Mouse (Mus musculus): Measurements from ENCODE around the gene Agbl1.
"Not testable (repeated sequence)": the region's sequence is repeated elsewhere in the genome, so short reads cannot be mapped to it uniquely, and the experiment has no call there.

The Agbl1 gene

DNA sequence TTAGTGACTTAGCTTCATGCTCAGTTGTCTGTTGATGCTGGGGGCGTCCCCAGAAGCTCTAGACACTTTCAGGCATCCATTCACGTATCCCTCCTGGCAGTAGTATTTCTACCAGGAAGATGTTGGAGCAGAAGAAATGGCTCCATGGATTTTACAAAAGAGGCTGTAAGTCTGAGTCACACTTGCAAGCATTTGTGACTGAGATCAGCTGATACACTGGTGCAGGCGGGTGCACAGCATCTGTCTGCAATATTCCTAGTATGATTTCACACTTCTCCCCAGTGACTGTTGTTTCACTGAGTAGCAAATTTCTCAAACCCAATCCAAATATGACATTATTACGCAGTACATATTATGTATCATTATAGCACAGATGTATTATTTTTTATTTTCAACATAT lies 332.8 kb downstream of the Agbl1 start:
- no peak for DNase-seq (ENCODE audit: low read depth, low spot score)

DNA sequence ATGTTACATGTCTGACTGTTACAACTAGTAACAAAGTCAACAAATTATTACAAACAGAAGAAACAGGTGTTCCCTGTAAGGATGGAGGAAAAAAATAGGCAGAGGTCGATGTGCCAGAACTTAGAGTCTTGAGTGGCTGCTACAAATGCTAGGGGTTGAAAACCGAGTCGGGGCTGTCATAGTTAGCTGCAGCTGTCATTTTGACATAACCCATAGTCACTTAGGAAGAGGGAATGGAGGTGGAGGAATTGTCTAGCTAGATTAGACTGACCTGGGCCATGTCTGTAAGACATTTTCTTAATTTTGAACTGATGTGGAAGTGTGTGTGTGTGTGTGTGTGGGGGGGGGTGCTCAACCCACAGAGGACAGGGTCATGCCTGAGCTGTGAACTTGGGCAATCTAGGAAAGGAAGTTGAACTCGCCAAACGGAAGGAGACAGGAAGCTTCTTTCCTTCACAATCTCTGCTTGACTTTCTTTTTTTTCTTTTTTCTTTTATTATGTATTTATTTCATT lies 364.9 kb downstream of the Agbl1 start:
- DNase-seq (ENCODE audit: low read depth, low spot score) = no peak

DNA sequence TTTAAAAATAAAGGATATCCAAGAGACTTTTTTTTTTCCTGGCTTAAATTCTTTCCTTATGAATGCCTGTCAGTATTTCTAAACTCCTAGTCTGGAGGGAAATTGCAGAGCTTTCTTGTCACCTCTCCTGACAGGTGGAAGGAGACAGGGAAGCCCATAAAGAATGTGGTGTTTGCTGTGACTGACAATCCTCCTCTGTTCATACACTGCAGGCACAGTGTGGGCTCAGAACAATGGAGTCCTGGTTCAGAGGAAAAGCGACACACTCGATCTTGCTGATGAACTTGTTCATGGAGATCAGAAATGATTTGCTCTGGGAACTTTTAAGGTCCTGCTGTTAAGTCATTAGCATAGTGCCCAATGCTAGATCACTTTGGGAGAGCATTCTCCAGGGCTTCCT lies 368.1 kb downstream of the Agbl1 start:
- no peak for DNase-seq (ENCODE audit: low read depth, low spot score)

DNA sequence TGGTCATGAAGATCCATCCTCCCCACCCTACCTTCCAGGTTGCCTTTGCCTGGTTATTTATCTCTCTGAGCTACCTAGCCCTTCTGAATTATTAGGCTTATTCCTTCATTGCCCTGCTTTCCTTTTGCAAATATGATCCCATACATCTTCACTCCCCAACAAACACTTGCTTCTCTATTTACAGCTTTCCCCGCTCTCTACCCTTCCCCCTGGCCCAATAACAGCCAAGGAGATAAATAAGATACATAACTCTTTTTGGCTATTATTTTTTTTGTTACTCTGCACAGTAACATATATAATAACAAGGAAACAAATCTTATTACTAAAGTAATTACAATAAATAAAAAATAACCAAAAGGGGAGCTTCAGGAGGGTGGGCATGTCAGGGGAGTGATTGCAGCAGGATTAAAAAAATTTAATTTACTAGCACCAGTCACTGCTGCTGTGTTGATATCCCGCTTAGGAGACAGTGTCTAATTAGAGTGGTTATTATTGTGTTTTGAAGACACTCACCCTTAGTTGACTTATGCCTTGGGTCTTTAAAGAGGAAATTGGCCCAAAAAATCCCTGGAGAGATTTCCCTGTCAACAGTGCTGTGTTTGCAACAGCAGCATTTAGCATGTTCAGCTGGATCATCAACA lies 370.5 kb downstream of the Agbl1 start:
- DNase-seq (ENCODE audit: low read depth, low spot score) = no peak

DNA sequence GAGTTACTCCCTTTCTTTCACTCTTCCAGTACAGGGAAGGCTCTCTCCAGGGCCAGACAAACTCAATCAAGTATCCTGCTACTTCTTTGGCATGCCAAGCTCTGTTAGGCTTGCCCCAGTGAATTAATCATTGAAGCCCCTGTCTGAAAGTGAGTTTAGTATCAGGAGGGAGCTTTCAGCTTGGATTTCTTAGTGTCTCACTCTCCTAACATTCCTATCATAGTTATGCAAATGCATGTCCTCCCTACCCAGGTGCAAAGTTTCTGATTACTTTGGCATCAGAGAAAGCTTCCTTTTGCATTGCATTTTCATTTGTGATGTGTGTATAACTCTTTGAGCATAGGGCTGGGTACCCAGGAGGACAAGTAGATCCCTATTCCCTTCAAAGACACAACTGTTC lies 399.8 kb downstream of the Agbl1 start:
- no peak for DNase-seq (ENCODE audit: low read depth, low spot score)

DNA sequence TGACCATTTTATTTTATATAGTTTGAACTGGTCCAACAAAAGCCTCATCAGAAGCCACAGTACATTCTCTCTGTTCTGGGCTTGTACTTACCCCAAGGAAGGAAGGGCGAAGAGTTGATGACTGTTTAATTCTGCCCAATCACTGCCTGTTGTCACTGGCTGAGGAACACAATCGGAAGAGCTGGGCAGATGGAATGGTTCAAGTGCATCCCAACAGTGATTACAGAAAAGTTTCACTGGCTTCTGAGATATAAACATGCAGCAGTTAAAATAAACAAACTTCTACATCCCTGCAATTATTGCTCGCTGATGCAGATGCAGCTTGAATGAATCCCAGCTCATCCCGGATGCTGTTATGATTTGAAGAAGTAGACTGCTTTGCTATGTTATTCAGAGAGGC lies 421.3 kb downstream of the Agbl1 start:
- DNase-seq (ENCODE audit: low read depth, low spot score) = no peak

DNA sequence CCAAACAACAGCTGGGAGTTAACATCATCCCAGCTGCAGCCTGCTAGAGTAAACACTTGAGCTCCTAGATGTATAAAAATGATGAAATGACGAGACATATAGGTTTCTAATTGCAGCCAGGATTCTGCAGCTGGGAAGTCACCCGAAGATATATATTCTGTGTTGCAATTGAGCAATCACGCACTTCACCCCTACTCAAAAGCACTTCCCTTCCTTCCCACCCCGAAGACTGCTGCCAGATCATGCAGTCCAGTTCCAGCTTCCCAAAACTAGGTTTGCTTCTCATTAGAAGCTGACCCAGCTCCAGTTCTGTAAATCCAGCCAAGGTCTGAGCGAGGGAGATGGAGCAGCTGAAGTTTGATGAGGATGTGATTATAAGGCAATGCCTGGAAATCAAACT lies 431.4 kb downstream of the Agbl1 start:
- no peak for DNase-seq (ENCODE audit: low read depth, low spot score)

DNA sequence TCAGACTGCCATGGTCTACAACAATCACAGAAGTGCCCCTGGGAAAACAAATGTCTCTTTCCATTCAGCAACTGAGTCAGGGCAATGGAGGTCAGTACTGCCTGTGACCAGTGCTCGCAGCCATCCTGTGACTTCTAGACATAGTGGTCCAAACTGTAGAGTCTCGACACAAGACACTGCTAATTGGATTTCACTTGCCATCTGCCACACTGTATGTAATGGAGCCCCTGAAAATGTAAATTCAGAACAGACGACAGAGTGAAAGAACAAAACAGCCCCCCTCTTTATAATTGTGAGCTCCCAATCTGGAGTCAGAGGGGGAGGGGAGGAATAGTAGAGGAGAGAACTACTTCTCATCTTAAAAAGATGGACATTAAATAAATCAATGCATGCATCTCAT lies 445.2 kb downstream of the Agbl1 start:
- DNase-seq (ENCODE audit: low read depth, low spot score) = no peak

DNA sequence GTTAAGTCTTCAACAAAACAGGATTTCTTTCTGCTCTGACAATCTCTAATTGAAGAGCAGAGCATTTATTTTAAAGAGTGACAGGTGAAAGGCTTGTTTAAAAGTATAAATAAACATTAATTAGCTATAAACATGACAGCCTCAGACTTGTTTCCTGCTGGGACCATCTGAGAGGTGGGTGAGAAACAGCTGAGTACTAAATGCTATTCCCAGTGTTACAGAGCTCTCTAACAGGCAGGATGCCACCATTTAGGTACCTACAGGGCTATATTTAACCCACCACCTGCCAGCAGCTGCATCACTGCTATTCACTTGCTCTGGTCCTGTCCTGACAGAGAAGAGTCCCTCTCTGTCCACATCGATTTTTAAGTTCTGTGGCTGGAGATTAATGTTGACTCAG lies 471.5 kb downstream of the Agbl1 start:
- DNase-seq (ENCODE audit: low read depth, low spot score) = no peak

DNA sequence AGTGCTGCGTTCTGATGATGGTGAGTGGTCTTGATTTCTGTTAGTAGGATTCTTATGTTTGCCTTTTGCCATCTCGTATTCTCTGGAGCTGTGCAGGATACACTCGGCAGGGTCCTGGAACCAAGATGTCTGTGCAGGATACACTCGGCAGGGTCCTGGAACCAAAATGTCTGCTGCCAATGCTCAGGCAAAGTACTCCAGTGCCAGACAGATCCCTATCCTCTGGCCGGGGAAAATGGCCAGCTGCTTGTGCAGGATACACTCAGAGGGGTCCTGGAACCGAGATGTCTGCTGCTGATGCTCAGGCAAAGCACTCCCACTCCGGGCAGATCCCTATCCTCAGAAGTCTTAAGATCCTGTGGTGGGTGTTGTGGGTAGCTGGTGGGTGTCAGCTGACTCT lies 502.5 kb downstream of the Agbl1 start:
- DNase-seq (ENCODE audit: low read depth, low spot score) = not testable (repeated sequence)

DNA sequence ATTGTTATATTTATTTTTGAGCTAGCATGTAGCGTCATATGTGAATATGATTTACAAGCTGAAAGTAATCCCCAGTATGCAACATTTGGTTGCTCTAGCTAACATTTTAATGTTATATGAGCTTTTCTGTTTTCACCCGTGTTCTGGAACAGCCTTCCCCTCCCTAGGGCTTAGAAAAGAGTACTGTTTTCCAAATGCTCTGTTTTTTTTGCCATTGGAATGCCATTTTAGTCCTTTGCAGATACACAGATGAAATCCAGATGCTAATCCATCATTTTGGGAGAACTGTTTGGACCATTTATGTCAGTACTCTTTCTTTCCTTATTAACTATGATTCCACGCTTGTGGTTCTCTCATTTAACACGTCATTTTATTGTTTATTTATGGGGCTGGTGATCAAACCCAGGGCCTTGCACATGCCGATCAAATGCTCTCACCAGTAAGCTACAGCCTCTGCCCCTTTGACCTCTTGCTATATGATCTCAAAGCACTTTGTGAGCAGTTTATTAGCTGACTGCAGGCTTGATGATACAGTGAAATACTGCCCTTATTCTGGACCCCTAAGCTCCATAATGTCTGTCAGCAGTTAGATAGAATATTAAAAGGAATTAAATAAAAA lies 547.7 kb downstream of the Agbl1 start:
- no peak for DNase-seq (ENCODE audit: low read depth, low spot score)

DNA sequence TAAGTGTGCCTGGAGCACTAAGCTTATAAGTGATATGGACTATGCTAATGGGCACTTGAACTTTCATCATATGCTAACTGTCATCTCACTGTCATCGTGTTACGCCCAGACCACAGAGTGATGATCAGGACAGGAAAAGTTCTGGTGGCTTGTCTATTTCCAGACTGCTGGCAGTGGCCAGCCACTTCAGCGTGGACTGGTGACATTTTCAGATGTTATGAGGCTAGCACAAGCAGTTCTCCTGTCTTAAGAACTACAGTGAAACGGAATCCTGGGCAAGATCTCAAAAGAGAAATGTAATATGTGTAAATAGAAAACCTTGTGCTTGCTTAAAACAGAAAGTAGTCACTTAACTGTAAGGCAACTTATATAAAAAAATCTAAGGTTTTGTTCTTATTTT lies 550.8 kb downstream of the Agbl1 start:
- no peak for DNase-seq (ENCODE audit: low read depth, low spot score)

DNA sequence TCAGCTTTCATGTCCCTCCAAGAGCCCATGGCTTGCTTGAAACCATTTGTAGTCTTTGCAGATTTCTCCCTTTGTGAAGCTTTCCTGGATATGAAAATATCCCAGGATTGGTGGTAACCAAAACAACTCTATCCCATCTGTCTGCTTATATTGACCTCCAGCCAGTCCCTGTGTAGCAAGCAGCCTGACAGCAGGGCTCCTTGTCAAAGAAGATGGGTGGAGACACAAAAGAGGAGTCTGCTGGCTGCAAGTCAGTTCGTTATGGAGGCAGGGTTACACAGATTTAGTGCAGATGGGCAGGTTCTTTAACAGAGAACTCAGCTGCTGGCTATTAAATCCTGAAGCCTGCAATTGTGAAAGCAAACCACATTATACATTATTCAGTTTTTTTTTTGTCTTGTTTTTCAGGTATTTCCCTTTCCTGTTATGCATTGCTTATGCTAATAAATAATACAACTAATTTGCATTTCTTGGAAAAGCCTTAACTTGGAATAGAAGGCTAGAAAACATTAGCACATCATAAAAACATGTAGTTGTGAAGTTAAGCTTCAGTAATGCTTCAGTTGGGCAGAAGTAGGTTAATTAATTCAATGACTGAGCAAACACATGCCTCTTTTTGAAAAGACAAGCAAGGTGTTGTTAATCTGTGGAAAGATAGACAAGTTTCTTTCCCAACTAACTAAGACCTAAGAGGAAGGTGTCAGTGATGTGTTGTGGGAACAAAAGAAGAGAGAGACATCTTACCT lies 559.0 kb downstream of the Agbl1 start:
- no peak for DNase-seq (ENCODE audit: low read depth, low spot score)

DNA sequence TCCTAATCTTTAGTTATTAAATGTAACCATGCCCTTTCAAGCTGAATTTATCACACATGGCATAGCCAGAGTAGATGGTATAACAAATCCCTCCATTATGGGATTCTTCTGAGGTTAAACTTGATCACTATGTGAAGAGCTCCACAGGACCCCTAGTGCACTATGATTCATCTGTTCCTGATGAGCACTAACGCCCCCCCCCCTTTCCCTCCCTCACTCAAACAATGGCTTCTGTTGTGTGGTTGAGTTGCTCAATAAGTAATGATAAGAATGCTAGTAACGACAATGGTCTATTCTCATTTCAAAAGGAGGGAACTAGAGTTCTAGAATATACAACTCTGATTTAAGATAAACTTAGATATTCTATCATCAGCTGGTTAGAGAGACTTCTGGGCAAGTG lies 560.4 kb downstream of the Agbl1 start:
- DNase-seq (ENCODE audit: low read depth, low spot score) = no peak

DNA sequence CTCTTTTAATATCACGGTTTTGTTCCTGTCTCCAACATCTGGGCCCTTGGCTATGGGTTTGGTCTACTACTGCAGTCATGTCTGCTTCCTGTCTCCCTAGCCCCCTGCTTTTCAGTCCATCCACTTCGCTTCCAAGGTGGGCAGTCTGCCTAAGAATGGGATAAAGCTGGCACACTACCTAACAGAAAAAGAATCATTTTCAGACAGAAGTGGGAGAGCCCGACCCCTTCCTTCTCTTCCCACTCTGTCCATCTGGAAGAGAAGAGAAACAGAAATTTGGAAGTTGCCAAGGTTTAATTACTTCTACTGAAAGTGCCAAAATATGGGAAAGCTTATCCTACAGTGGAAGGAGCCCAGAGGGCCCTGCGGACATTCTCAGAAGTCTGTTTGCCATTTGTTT lies 561.6 kb downstream of the Agbl1 start:
- no peak for DNase-seq (ENCODE audit: low read depth, low spot score)

DNA sequence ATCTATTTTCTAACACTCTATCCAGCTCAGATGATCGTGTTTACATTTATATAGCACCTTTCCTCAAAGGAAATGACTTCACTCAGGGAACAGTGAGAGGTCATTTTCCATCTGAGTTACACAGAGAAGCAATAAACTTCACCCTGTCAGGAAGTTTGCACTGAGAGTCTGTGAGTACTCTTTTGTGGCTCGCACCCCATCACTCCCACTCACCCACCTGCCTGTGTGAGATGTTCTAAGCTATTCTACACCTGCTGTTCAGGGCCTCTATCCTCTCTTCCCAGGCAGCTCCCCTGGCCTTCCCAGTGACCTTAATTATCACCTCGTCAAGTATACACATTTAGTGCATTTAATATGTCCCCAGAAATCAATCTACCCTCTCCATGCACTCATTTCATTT lies 580.3 kb downstream of the Agbl1 start:
- no peak for DNase-seq (ENCODE audit: low read depth, low spot score)

DNA sequence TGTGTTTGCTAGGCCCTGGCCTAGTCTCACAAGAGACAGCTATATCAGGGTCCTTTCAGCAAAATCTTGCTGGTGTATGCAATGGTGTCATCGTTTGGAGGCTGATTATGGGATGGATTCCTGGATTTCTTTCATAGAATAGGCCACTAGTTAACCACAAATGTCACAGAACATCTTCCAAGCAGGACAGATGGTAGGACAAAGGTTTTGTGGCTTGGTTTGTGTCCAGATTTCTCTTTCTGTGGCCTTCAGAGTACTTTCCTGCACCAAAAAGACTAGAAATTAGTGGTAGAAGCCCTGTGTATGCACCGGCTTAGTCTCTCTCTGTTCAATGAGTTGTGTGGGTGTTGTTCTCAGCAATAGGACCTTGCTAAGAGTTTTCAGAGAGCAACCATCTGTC lies 590.9 kb downstream of the Agbl1 start:
- DNase-seq (ENCODE audit: low read depth, low spot score) = no peak

DNA sequence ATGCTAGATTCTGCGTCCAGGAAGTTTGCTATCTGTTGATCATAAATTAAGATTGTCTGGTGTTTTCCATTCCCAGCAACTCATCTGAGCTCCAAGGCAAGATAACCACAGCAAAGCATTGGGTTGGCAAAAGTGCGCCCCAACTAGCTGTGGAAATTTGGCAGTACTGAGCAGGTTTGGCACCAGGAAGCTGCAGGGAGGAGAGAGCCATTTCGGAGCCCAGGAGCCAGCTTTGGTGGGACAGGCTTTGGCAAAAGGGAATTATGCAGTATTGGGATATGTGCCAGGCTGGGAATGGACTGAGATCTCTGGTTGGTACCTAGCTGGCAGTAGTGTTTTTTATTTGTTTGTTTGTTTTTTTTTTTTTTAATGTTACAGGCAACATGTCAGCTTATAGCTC lies 612.5 kb downstream of the Agbl1 start:
- no peak for DNase-seq (ENCODE audit: low read depth, low spot score)

DNA sequence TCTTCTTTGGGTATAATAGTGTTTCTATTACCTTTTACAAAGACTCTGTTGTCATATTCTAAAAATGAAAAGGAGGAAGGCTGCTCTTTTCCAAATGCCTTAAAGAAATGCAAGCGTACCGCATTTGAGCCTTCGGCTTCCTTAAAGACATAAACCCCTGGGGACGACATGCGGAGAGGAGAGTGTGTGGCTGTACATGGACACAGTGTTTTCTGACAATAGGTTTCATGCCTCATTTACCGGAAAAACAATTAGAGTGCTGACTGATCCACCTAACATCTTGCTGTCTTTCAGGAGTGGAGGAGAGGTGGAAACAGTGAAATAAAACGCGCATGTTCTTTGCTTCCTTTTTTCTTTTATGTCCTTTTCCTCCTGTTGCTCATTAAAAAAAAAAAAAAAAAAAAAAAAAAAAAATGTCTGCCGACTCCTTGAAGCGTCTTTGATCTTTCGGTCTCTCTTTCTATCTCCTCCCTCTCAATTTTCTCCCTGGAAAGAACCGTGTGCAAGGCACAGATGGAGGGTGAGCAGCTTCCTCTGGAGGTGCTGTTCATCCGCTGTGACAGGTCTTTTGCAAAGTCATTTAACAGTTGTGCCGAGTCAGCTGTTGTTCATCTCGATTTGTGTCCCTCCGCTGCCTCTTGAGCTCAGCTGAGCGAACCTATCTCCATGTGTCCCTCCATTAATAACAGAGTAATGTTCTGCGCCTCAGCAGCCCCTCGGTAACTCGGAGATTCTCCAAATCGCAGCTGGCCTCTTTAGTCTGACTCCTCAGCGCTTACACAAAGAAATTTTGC lies 659.9 kb downstream of the Agbl1 start:
- DNase-seq (ENCODE audit: low read depth, low spot score) = no peak

DNA sequence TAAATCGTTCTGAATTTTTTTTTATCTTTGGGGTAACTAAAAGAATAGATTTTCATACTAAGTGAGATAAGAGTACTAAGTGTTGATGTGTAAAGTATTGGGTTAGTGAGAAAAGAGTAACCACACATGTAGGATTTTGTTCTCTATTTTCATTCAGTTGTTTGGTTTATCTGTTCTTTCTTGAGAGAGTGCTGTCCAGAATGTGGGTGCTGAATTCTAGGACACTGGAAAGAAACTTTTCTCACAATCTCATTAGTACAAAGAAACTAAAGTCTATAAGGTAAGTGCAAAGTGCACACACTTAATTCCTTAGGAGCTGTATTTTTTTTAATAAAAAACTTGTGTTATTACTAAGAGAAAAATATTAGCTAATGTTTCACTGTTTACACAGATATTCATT lies 674.4 kb downstream of the Agbl1 start:
- DNase-seq (ENCODE audit: low read depth, low spot score) = no peak

DNA sequence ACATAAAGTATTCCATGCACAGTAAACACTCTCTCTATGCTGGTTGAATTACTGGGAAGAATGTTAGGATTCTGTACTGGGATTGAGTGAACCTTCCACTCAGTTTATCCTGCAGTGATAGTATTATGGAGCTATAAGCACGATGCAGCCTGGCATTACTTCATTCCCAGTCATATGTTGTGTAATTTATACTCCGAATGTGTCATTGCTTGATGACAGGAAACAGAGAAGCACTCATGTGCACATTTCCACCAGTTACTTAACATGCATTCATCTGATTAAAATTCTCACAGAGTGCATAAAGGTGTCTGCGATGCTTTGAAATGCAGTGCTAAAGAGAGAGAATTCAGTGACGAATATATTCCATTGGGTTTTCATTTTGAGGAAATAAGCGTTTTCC lies 682.0 kb downstream of the Agbl1 start:
- no peak for DNase-seq (ENCODE audit: low read depth, low spot score)

DNA sequence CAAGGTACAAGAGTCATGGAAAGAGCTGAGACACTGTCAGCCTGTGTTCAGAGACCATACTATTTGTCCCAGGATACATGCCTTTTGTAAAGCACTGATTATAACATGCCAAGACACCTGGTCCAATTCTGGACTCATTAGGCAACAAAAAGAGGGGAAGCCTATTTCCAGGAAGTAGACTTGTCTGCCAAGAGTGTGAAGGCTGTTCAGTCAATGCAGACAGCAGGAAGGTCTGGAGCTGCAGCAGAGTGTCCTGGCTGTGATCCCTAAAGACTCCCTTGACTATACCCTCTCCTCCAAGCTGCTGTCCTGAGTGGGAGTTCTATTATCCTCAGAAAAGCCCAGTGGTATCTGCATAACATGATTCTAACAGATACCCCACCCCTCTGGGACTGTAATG lies 689.2 kb downstream of the Agbl1 start:
- DNase-seq (ENCODE audit: low read depth, low spot score) = no peak
